Mouse (Mus musculus): ENCODE measurements around the gene Nt5dc2.

Nt5dc2 gene

GRCm38 (mm10) chr14:31168425-31168824 is 37.6 kb downstream of the Nt5dc2 start, which contains the start of gene Stab1:
Gene Stab1 (minus strand): TSS chr14:31168641.
- DNase-seq (ENCODE audit: low spot score), result no peak

GRCm38 (mm10) chr14:31169508-31169907 is 38.7 kb downstream of the Nt5dc2 start:
- no peak for DNase-seq (ENCODE audit: low spot score)

- no peak for DNase-seq (ENCODE audit: low spot score)
These were observed 40.1 kb downstream of the Nt5dc2 start for GRCm38 (mm10) chr14:31170963-31171362.

GRCm38 (mm10) chr14:31171386-31171785 is 40.5 kb downstream of the Nt5dc2 start:
- no peak for DNase-seq (ENCODE audit: low spot score)

GRCm38 (mm10) chr14:31171821-31172220 is 41.0 kb downstream of the Nt5dc2 start:
- no peak for DNase-seq (ENCODE audit: low spot score)

GRCm38 (mm10) chr14:31172781-31173455 is 42.1 kb downstream of the Nt5dc2 start:
- no peak for DNase-seq (ENCODE audit: low spot score)

GRCm38 (mm10) chr14:31173537-31173936 is 42.7 kb downstream of the Nt5dc2 start:
- DNase-seq (ENCODE audit: low spot score), result no peak

GRCm38 (mm10) chr14:31177287-31177686 is 46.4 kb downstream of the Nt5dc2 start:
- no peak for DNase-seq (ENCODE audit: low spot score)

GRCm38 (mm10) chr14:31177715-31178114 is 46.9 kb downstream of the Nt5dc2 start:
- no peak for DNase-seq (ENCODE audit: low spot score)

GRCm38 (mm10) chr14:31179677-31180365 is 49.0 kb downstream of the Nt5dc2 start:
- DNase-seq (ENCODE audit: low spot score), result no peak

- no peak for DNase-seq (ENCODE audit: low spot score)
These were observed 50.7 kb downstream of the Nt5dc2 start for GRCm38 (mm10) chr14:31181512-31181911.

- DNase-seq (ENCODE audit: low spot score), result no peak
These were observed 52.0 kb downstream of the Nt5dc2 start for GRCm38 (mm10) chr14:31182786-31183290.

- no peak for DNase-seq (ENCODE audit: low spot score)
These were observed 52.7 kb downstream of the Nt5dc2 start for GRCm38 (mm10) chr14:31183541-31183940.

GRCm38 (mm10) chr14:31184195-31184594 is 53.3 kb downstream of the Nt5dc2 start:
- no peak for DNase-seq (ENCODE audit: low spot score)

GRCm38 (mm10) chr14:31186656-31187055 is 55.8 kb downstream of the Nt5dc2 start:
- DNase-seq (ENCODE audit: low spot score), result no peak
